In the genomic region with DNA sequence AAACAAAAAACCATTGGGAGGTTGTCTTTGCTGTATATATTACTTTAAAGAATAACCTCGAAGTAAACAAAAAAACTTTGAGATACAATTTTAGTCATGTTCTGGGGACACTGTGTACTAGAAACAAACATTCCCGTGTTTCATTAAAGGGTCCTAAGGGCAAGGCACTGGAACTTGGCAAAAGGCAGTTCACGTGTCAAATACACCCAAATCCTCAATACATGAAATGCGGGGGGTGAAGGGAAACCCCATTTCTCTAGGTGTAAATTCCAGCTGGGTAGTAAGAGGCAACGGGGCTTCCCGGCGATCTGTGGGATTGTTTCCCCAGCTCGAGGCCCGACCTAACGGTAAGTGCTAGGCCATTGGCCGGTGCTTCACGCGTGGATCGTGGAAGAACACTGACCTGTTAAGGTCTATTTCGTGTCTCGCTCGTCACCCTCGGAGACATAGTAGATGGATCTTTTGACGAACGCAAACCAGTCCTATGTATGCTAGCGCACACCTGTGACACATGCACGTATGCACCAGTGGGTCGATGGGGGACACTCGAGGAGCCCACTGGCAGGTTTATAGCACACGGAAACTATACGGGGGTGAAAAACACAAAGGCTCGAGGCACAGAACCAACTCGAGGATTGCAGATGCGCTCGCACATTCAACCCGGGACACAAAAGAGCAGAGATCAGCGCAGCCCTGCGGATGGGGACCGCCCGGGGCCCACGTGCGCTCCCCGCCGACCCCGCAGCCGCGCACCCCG, we compare ENCODE assay signal across 8 mouse cellular contexts. TPM values are rescaled to one million over a fixed set of nuclear protein-coding genes. Genes with fewer than 3 reads are reported as not detected.
DNase-seq lines count a peak whose midpoint lies in the region; ATAC-seq and TF ChIP-seq lines count a peak whose summit lies in the region.

No protein-coding gene starts in this region.

- no peaks in the 10 kb centered on the region for H3K27me3 ChIP-seq in embryonic facial prominence, embryonic 14.5 days (replicated peaks; ENCODE audit: control insufficient read depth, insufficient read depth, low read length)
- H3K27me3 ChIP-seq in heart, embryonic 16.5 days (ENCODE audit: control insufficient read depth, insufficient read depth, low read length) = no peaks in the 10 kb centered on the region
- H3K27me3 ChIP-seq in liver, postnatal 0 days (ENCODE audit: insufficient read depth, low read length) = no peaks in the 10 kb centered on the region
- no peaks in the 10 kb centered on the region for H3K27me3 ChIP-seq in neural tube, embryonic 15.5 days (replicated peaks)

- TF ChIP-seq CTCF in liver, postnatal 0 days (IDR thresholded peaks at IDR 0.05; ENCODE audit: low read depth) = no peak

- in situ Hi-C loops in ES-E14 (cut with MboI; ENCODE audit: low sequenced_read_pairs in 2 of 2, unreplicated experiment in 2 of 2) = no loop called here

- H3K9me3 ChIP-seq in ES-E14 (ENCODE audit: control insufficient read depth, insufficient read depth, low read depth, low read length) = no peaks in the 10 kb centered on the region
- H3K9me3 ChIP-seq in embryonic facial prominence, embryonic 14.5 days (ENCODE audit: control insufficient read depth, low read length) = no peaks in the 10 kb centered on the region
- no peaks in the 10 kb centered on the region for H3K9me3 ChIP-seq in heart, embryonic 16.5 days (replicated peaks; ENCODE audit: control insufficient read depth, low read length)
- no peaks in the 10 kb centered on the region for H3K9me3 ChIP-seq in liver, postnatal 0 days (ENCODE audit: low read length)
- no peaks in the 10 kb centered on the region for H3K9me3 ChIP-seq in neural tube, embryonic 15.5 days (replicated peaks)

- peak overlapping the region; percentile 85 for H3K4me2 ChIP-seq in embryonic facial prominence, embryonic 14.5 days (ENCODE audit: low read depth, low read length)
- H3K4me2 ChIP-seq in heart, embryonic 16.5 days (ENCODE audit: low read depth, low read length) = peak overlapping the region; percentile 94
- peak overlapping the region; percentile 88 for H3K4me2 ChIP-seq in liver, postnatal 0 days (ENCODE audit: low read depth, low read length)
- peak overlapping the region; percentile 81 for H3K4me2 ChIP-seq in neural tube, embryonic 15.5 days

- H3K36me3 ChIP-seq in ES-E14 (ENCODE audit: control insufficient read depth, insufficient read depth, low read length, poor library complexity, severe bottlenecking) = no peaks in the 10 kb centered on the region; the same call in 1 of the 2 replicates
- no peaks in the 10 kb centered on the region for H3K36me3 ChIP-seq in embryonic facial prominence, embryonic 14.5 days (ENCODE audit: control insufficient read depth, insufficient read depth, low read length)
- H3K36me3 ChIP-seq in heart, embryonic 16.5 days (ENCODE audit: control insufficient read depth, insufficient read depth) = no peaks in the 10 kb centered on the region
- no peaks in the 10 kb centered on the region for H3K36me3 ChIP-seq in liver, postnatal 0 days (replicated peaks; ENCODE audit: insufficient read depth, low read length)
- H3K36me3 ChIP-seq in neural tube, embryonic 15.5 days = no peaks in the 10 kb centered on the region

- no peak for TF ChIP-seq EP300 in liver, postnatal 0 days (IDR thresholded peaks at IDR 0.05; ENCODE audit: low read depth)

- peak; percentile 15 for DNase-seq in ES-E14 (ENCODE audit: low read depth, low spot score)
- peak; percentile 16 to 31 for DNase-seq in adrenal gland, postnatal 36 days
- peak; percentile 38 for DNase-seq in embryonic facial prominence, embryonic 14.5 days (ENCODE audit: low spot score)
- DNase-seq in kidney, postnatal 25 days = peak; percentile 23 to 57
- peak; percentile 43 for DNase-seq in liver, postnatal 0 days
- DNase-seq in thymus, postnatal 14 days = no peak

- peak; percentile 79 for ATAC-seq in embryonic facial prominence, embryonic 14.5 days (ENCODE audit: low read depth)
- ATAC-seq in heart, embryonic 16.5 days (replicated peaks; ENCODE audit: extremely low read depth, insufficient read depth, low FRiP score) = peak; percentile 70
- ATAC-seq in liver, postnatal 0 days = peak; percentile 59
- ATAC-seq in neural tube, embryonic 15.5 days (ENCODE audit: low FRiP score) = peak; percentile 76

- H3K4me1 ChIP-seq in ES-E14 (ENCODE audit: control insufficient read depth in 2 of 2, insufficient read depth in 2 of 2, low read length in 2 of 2, poor library complexity in 1 of 2) = peaks cover 0 to 9% of the 10 kb centered on the region in 2 experiments; a peak in 3 of 4 replicates
- H3K4me1 ChIP-seq in embryonic facial prominence, embryonic 14.5 days (ENCODE audit: control insufficient read depth, insufficient read depth, low read length) = peaks cover 5% of the 10 kb centered on the region
- H3K4me1 ChIP-seq in heart, embryonic 16.5 days (ENCODE audit: control insufficient read depth, insufficient read depth, low read length) = peaks cover 8% of the 10 kb centered on the region
- H3K4me1 ChIP-seq in liver, postnatal 0 days (ENCODE audit: insufficient read depth) = peaks cover 16% of the 10 kb centered on the region
- peaks cover 26% of the 10 kb centered on the region for H3K4me1 ChIP-seq in neural tube, embryonic 15.5 days

- H3K9ac ChIP-seq in ES-E14 (ENCODE audit: insufficient read depth, low read depth, low read length, poor library complexity, severe bottlenecking) = peak overlapping the region; percentile 85
- peak overlapping the region; percentile 97 for H3K9ac ChIP-seq in embryonic facial prominence, embryonic 14.5 days (ENCODE audit: low read depth, low read length)
- H3K9ac ChIP-seq in heart, embryonic 16.5 days (ENCODE audit: low read length) = peak overlapping the region; percentile 95
- H3K9ac ChIP-seq in liver, postnatal 0 days (replicated peaks) = peak overlapping the region; percentile 88
- H3K9ac ChIP-seq in neural tube, embryonic 15.5 days (replicated peaks) = peak overlapping the region; percentile 82

- no peak overlapping the region for H3K27ac ChIP-seq in ES-E14 (ENCODE audit: insufficient read depth, low read depth, low read length, poor library complexity, severe bottlenecking)
- H3K27ac ChIP-seq in embryonic facial prominence, embryonic 14.5 days (replicated peaks; ENCODE audit: low read depth, low read length) = peak overlapping the region; percentile 88
- H3K27ac ChIP-seq in heart, embryonic 16.5 days (ENCODE audit: low read length) = peak overlapping the region; percentile 74
- H3K27ac ChIP-seq in liver, postnatal 0 days (ENCODE audit: low read depth) = peak overlapping the region; percentile 94
- peak overlapping the region; percentile 94 for H3K27ac ChIP-seq in neural tube, embryonic 15.5 days (replicated peaks)

- H3K4me3 ChIP-seq in ES-E14 (ENCODE audit: insufficient read depth in 1 of 2, low read depth in 1 of 2, low read length in 2 of 2, poor library complexity in 1 of 2, severe bottlenecking in 1 of 2) = peak overlapping the region; percentile 87 to 92
- H3K4me3 ChIP-seq in embryonic facial prominence, embryonic 14.5 days (ENCODE audit: low read depth, low read length) = peak overlapping the region; percentile 83
- peak overlapping the region; percentile 82 for H3K4me3 ChIP-seq in heart, embryonic 16.5 days (ENCODE audit: low read length)
- peak overlapping the region; percentile 83 for H3K4me3 ChIP-seq in liver, postnatal 0 days (ENCODE audit: low read depth, low read length)
- H3K4me3 ChIP-seq in neural tube, embryonic 15.5 days (replicated peaks) = peak overlapping the region; percentile 78

- WGBS in embryonic facial prominence, embryonic 14.5 days = 9% methylated on average over 29 of the region's 43 CpGs
- WGBS in heart, embryonic 16.5 days = 9% methylated on average over 43 of the region's 43 CpGs
- 3% methylated on average over 43 of the region's 43 CpGs for WGBS in liver, postnatal 0 days (ENCODE audit: insufficient replicate concordance)
- 5% methylated on average over 43 of the region's 43 CpGs for WGBS in neural tube, embryonic 15.5 days

TF ChIP-seq in ES-E14, 5 proteins besides CTCF, POLR2A, EP300 and RAD21:
- no peak for TF ChIP-seq MAFK (IDR thresholded peaks at IDR 0.05; ENCODE audit: insufficient read depth, low read depth, low read length)
- no peak for TF ChIP-seq ZNF384 (IDR thresholded peaks at IDR 0.05; ENCODE audit: low read depth, low read length)
- no peak for TF ChIP-seq HCFC1 (IDR thresholded peaks at IDR 0.05; ENCODE audit: borderline replicate concordance, insufficient read depth, low read length)
- TF ChIP-seq CHD2 (IDR thresholded peaks at IDR 0.05; ENCODE audit: low read depth, low read length) = no peak
- TF ChIP-seq ZC3H11A (IDR thresholded peaks at IDR 0.05; ENCODE audit: borderline replicate concordance, low read depth, low read length) = no peak

RNA-seq across cellular contexts. Expression of gene Prdm2, which starts 1.0 kb away (rescaled TPM):
- total RNA-seq in ES-E14 (2012; rRNA removed) = 8.5 and 11.0 TPM in 2 replicates
- total RNA-seq in adrenal gland, postnatal 36 days (2021) = 10 to 100 TPM; 26.2 to 28.1 TPM
- 11.5 and 11.6 TPM in 2 replicates for polyA plus RNA-seq in embryonic facial prominence, embryonic 14.5 days (2014; fragmentation: Nextera tagmentation; extraction: Ambion mirVana)
- 7.6 and 7.9 TPM in 2 replicates for polyA plus RNA-seq in heart, embryonic 16.5 days (2015; fragmentation: Nextera tagmentation; extraction: Ambion mirVana)
- polyA plus RNA-seq in liver, postnatal 0 days (2015; fragmentation: Nextera tagmentation; extraction: Ambion mirVana) = 2.6 and 4.1 TPM in 2 replicates
- polyA plus RNA-seq in neural tube, embryonic 15.5 days (2015; fragmentation: Nextera tagmentation; extraction: Ambion mirVana) = 12.7 and 13.2 TPM in 2 replicates
